Mouse (Mus musculus): Measurements from ENCODE around the gene Ralb. TPM values are rescaled to one million over a fixed set of nuclear protein-coding genes. Genes with fewer than 3 reads are reported as not detected.

The Ralb gene
- polyA plus RNA-seq (2012; rRNA removed; ENCODE audit: low replicate concordance), result 21.7 and 40.1 TPM in 2 replicates

GRCm38 (mm10) chr1:119504260-119505062, at the start of gene Ralb:
Gene Ralb (minus strand): TSS chr1:119504794.

GRCm38 (mm10) chr1:119525689-119526591, 21.3 kb upstream of the Ralb start, which contains the start of gene Tmem185b:
Gene Tmem185b (plus strand): TSS chr1:119526160.

GRCm38 (mm10) chr1:119421576-119422421, 82.8 kb downstream of the Ralb start, which contains the start of gene Inhbb:
Gene Inhbb (minus strand): TSS chr1:119422248.

Other genes starting within 250 kb of the Ralb start
- gene Inhbb, start 82.5 kb downstream of the Ralb start, polyA plus RNA-seq (2012; rRNA removed; ENCODE audit: low replicate concordance), result 1.3 and 1.4 TPM in 2 replicates
- gene Tmem185b, start 21.4 kb upstream of the Ralb start, polyA plus RNA-seq (2012; rRNA removed; ENCODE audit: low replicate concordance), result 20.5 and 25.2 TPM in 2 replicates
- 1.3 and 2.7 TPM in 2 replicates for gene Epb41l5, start 144.2 kb upstream of the Ralb start, polyA plus RNA-seq (2012; rRNA removed; ENCODE audit: low replicate concordance)

Data from duodenum, adult 2 months (tissue).